Mouse (Mus musculus): ENCODE measurements around the gene Stk4.
"Not testable (repeated sequence)": the region's sequence is repeated elsewhere in the genome, so short reads cannot be mapped to it uniquely, and the experiment has no call there.

The Stk4 gene

GRCm38 (mm10) chr2:164070142-164070764 is at the start of gene Stk4:
Stk4 (plus strand) TSS chr2:164070322.
- DNase-seq (ENCODE audit: low spot score), result no peak

- DNase-seq (ENCODE audit: low spot score), result no peak
Observed at GRCm38 (mm10) chr2:164022104-164022503, 48.0 kb upstream of the Stk4 start.

- no peak for DNase-seq (ENCODE audit: low spot score)
Observed at GRCm38 (mm10) chr2:164025150-164025549, 45.0 kb upstream of the Stk4 start, which contains the start of gene Pabpc1l. Pabpc1l (plus strand) TSS chr2:164025450.

GRCm38 (mm10) chr2:164031147-164031546 is 39.0 kb upstream of the Stk4 start:
- DNase-seq (ENCODE audit: low spot score), result no peak

GRCm38 (mm10) chr2:164032973-164033372 is 37.1 kb upstream of the Stk4 start:
- no peak for DNase-seq (ENCODE audit: low spot score)

- no peak for DNase-seq (ENCODE audit: low spot score)
Observed at GRCm38 (mm10) chr2:164036520-164037019, 33.6 kb upstream of the Stk4 start.

GRCm38 (mm10) chr2:164038407-164039028 is 31.6 kb upstream of the Stk4 start:
- no peak for DNase-seq (ENCODE audit: low spot score)

- DNase-seq (ENCODE audit: low spot score), result no peak
Observed at GRCm38 (mm10) chr2:164040949-164041348, 29.2 kb upstream of the Stk4 start.

- DNase-seq (ENCODE audit: low spot score), result no peak
Observed at GRCm38 (mm10) chr2:164041523-164041922, 28.6 kb upstream of the Stk4 start.

GRCm38 (mm10) chr2:164047197-164047690 is 22.9 kb upstream of the Stk4 start:
- DNase-seq (ENCODE audit: low spot score), result no peak

GRCm38 (mm10) chr2:164053767-164054166 is 16.4 kb upstream of the Stk4 start:
- DNase-seq (ENCODE audit: low spot score), result no peak

GRCm38 (mm10) chr2:164054671-164055070 is 15.5 kb upstream of the Stk4 start:
- no peak for DNase-seq (ENCODE audit: low spot score)

- DNase-seq (ENCODE audit: low spot score), result no peak
Observed at GRCm38 (mm10) chr2:164059634-164060235, 10.4 kb upstream of the Stk4 start.

GRCm38 (mm10) chr2:164070765-164071436 is 779 bp downstream of the Stk4 start, which contains the start of gene Tomm34:
Tomm34 (minus strand) TSS chr2:164071169.
- peak; percentile 82 for DNase-seq (ENCODE audit: low spot score)

- DNase-seq (ENCODE audit: low spot score), result not testable (repeated sequence)
Observed at GRCm38 (mm10) chr2:164071437-164071820, 1.3 kb downstream of the Stk4 start.

GRCm38 (mm10) chr2:164072109-164072508 is 2.0 kb downstream of the Stk4 start:
- DNase-seq (ENCODE audit: low spot score), result no peak

- no peak for DNase-seq (ENCODE audit: low spot score)
Observed at GRCm38 (mm10) chr2:164073120-164073519, 3.0 kb downstream of the Stk4 start.

- peak; percentile 92 for DNase-seq (ENCODE audit: low spot score)
Observed at GRCm38 (mm10) chr2:164073918-164074578, 3.9 kb downstream of the Stk4 start.

GRCm38 (mm10) chr2:164075088-164075487 is 5.0 kb downstream of the Stk4 start:
- DNase-seq (ENCODE audit: low spot score), result no peak

- no peak for DNase-seq (ENCODE audit: low spot score)
Observed at GRCm38 (mm10) chr2:164076874-164077425, 6.8 kb downstream of the Stk4 start.

GRCm38 (mm10) chr2:164077875-164078274 is 7.8 kb downstream of the Stk4 start:
- no peak for DNase-seq (ENCODE audit: low spot score)

All from ovary, postnatal 10 days (tissue).